Mouse (Mus musculus) adrenal gland, adult 8-10 months (tissue): ENCODE data around the gene 1700003H04Rik. TPM values are rescaled to one million over a fixed set of nuclear protein-coding genes. Genes with fewer than 3 reads are reported as not detected.

Source experiments
- DNase-seq: peaks from one replicate; pipeline ENCODE4 v3.0.0; 2022
- total RNA-seq, 4 experiments: library from RNA; stranded (reverse); gene quantifications; 2 replicates each; pipeline ENCODE4 v1.2.4; 2022

1700003H04Rik gene
- not detected for total RNA-seq

DNA sequence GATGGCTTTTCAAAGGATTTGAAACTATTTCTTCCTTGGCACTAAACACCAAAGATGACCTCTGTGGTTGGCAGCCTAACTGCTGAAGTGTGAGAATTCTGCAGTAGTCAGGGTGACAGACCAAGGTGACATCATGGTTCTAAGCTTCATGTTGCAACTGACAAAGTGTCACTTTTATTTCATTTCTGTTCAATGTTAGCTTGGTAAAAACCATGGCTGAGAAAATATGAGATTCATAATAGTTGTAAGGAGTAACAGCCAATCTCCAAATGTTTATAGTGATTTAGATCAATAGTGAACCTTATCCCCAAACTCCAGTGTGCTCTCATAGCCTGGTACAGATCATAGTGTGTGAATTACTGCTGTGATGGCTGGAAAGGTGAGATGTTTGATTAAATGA lies at the start of gene 1700003H04Rik:
1700003H04Rik (minus strand) TSS at position 101 of the 400 bp plus-strand sequence.
- no peak for DNase-seq

DNA sequence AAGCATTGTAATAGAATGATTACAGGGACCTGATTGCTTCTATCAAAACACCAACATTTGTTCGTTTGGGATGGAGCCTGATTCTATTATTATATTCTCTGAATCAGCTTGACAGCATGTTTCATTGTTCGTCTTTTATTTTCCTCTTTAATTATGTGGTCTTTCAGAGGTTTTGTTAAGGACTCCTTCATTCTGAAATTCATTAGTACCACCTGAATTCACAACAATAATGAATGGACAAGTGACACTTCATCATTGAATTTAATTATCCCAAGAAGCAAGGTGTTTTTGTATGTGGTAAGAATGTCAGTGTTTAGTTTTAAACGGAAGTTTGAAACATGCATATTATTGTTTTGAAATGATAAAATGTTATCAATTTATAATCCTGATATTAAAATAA lies 42.1 kb upstream of the 1700003H04Rik start:
- no peak for DNase-seq

DNA sequence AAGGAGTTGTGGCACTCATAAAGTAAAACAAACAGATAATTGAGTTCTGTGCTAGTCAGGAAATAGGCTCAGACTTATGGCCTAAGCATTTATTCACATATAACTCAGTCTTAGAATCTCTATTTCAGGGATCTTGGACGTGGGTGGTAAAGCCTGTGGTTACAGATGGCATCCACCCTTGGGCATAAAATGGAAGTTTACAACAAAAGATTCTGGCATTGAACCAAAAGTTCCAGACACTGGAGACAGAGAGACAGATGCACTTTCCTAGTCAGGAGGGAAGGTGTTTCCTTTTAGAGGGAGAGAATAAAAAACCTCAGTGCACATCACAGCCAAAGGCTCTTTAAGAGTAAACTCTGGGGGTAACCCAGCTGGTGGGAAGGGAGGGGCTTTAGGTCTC lies 32.4 kb upstream of the 1700003H04Rik start:
- no peak for DNase-seq

DNA sequence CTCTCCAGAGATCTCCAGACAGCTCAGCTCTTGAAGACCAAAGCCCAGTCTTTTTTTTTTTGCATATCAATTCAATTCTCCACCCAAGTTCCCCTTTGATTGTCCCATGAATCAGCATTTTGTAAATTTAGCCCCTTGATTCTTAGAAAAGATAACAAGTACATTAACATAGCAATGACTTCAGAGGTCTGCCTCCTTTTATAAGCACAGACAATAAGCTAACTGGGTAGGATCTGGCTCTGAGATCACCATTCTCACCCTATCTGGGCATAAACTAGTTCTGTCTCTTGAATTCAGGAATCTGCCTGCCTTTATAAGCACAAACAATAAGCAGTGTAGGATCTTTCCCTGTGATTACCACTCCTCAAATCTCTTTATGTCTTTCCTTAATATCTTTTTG lies 29.1 kb upstream of the 1700003H04Rik start:
- DNase-seq: no peak

DNA sequence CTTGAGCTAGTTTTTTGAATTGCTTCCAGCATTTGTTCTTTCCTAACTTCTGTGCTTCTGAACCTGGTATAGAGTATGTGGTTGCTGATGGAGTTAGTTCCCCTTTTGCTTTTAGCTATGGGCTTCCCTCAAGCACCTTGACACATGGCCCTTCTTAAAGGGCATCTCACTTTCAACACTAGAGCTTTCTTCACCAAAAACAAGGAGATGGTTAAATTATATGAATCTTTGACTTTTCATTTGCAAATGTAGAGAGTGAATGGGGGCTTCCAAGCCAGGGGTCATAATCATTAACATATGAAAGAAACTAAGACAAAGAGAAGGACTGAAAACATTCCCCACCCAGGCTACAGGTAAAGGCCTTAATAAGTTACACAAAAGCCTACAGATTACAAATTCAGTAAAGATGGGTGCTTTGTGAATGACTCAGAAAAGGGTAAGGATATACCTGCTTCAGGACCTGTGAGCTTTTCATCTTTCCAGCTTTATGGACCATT lies 25.2 kb upstream of the 1700003H04Rik start:
- DNase-seq: no peak

DNA sequence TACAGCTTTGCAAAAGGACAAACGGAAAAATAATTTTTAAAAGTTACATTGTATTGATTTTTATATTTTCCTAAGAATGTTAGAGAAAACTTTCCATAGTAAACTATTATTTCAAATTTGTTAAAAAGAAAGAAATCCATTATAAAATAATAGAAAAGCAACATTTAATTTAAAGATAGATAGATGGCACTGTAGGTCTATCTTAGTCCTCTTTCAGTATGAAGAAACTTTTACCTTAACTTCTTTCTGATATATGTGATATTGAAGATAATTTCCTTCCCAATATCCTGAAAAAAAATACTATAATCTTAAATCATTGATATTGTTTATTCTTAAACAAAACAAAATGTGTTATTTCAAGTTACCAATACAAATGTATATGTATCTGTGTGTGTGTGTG lies 24.6 kb upstream of the 1700003H04Rik start:
- no peak for DNase-seq

DNA sequence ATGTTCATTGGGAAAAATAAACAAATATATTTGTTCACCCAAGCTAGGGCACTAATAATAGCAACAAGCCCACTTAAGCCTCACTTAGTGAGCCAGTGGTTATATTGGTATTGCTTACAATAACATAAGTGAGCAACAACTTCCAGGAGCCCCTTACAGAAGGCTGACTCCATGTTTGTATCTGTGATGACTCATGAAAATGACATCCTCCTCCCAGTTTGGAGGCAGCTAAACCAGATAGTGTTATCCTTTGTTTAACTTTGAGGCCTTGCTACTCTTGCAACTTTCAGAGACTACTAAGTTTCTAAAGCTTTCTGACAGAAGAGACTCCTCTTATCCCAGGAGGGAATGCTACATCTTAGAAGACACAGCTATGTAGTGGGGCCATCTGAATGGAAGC lies 16.9 kb upstream of the 1700003H04Rik start:
- DNase-seq: no peak

DNA sequence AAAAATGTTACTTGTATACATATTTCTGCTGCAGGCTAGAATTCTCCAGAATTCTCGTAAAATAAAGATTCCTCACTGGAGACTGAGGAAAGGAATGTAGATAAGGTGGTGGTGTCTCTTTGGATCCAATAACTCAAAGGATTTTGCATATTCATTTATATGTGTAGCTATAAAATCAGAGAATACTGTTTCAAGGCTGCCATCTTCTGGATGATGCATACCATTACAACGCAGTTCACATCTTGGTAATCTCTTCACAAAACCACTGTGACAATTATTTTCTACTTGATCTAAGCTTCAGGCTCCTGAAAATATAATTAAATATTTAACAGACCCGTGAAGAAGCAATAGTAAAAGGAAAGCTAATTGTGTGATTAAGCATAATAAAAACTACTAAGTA lies 6.6 kb upstream of the 1700003H04Rik start:
- no peak for DNase-seq

DNA sequence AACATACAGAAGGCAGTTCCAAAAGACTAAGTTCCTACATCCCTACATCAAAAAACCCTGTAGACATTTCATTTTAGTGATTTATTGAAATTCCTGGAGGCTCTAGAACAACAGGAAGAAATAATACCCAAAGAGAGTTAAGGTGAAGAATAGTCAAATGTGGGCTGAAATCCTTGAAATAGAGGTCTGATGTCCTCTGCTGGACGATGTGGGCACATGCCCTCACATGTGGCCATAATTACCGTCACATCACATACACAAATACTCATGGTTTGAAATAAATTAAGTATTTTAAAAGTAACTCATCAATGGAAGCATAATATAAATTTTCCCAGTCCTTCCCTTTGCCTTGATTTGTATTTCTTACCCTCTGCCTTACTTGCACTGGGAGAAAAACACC lies 4.9 kb upstream of the 1700003H04Rik start:
- no peak for DNase-seq

DNA sequence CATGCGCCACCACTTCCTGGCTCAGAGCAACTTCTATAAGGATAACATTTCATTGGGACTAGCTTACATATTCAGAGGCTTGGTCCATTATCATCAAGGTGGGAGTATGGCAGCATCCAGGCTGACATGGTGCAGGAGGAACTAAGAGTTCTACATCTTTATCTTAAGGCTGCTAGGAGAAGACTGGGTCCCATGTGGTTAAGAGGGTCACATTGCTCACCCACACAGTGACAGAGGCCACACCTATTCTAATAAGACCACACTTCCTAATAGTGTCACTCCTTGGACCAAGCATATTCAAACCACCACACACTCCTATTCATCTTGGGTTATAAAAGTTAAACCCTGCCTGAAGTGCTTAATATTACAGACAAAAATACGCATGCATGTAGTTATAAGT lies 23.6 kb downstream of the 1700003H04Rik start:
- DNase-seq: no peak

DNA sequence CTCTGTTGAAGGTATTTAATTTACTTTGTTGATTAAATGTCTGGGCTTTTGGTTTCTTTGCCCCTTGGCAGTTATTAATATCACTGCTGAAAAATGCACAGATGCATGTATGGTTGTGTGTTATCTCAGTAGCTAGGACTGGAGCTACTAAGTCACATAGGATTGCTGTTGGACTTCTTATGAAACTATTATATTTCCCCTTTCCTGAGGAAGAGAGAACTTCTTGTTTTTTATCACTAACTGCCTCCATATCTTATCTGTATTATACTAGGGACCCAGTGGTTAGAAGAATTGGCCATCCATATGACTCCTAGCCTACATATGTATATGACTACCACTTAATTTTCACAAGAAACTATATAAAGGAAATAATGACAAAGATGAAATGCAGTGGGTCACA lies 24.9 kb downstream of the 1700003H04Rik start:
- no peak for DNase-seq

DNA sequence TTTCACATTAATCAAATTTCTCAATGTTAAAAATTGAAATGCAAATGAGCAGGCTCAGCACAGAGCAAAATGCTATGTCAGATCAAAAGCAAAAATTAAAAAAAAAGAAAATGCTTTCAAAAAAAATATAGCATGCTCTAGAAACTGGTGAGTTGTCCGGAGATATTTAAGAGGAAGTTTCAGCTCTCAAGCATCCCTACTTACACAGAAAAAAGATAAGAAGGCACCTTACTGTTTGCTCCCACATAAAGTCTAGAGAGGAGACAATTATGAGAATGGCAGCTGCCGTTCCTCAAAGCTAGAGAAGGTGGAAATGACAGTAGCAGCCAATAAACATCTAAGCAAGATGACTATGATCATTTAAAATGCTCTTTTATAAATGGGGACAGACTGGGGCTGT lies 25.8 kb downstream of the 1700003H04Rik start:
- no peak for DNase-seq

DNA sequence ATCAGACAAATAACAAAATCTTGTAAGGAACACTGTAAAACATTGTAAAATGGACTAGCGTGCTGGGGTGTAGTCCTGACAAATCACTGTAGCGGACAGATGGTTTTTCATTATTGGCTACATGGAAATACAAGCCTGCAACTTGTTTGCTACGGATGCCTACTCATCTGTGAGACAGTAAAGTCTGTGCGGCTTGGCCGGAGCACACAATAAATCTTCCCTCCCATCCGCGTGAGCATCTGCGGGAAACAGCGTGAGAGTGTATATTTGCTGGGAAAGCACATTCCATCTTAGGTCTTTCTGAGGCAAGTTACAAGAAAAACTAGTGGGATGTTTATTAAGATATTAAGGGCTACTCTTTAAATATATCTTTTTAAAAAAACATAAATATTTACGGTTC lies 32.0 kb downstream of the 1700003H04Rik start:
- DNase-seq: no peak

DNA sequence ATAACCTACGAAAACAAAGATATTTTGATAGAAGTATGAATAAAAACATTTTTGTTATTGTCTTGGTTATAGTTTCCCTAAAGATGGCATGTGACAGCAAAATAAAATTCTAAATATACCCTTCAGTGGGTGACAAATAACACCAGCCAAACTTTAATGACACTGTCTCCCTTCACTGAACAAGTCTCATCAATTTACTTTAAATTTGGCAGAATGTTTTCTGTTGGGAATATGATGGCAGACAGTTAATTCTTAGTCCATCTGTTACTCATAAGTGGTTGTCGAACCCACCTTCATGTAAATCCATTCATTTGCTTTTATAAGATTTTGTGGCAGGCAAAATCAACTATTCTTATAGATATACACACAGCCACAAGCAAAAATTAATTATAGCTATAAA lies 42.6 kb downstream of the 1700003H04Rik start:
- no peak for DNase-seq

DNA sequence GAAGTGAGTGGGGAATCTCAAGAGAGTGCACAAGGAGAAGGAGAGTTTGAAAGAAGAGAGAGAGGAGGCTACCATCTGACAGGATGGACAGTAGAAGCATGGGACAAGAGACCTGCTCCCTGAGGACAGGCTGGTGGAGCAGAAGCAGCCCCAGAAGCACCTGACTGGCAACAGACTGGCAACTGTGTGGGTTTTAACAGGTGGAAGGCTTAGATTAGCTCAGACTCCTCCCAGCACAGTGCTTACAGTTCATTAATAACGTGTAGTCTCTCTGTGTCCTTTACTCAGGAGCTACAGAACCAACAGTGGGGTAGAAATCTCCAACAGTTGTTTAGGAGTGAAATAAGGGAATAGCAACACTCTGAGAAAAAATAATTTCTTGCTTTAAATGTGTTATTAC lies 44.3 kb downstream of the 1700003H04Rik start:
- no peak for DNase-seq

DNA sequence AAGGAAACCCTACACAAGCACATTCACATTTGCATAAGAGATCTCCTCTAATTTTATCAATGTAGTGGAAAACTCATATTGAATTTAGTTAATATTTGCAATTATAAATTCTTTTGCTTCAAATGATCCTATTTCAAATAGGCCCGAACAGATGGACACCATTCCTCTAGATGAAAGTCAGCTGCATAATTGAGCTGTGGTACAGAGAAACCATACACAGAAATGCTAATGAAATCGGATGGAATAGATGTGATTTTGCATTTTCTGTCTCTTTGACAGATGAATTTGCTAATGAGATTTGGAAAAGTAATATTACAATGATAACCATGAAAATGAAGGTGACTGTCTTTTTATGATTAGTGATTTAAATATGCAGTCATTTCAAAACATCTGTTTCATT lies 62.1 kb downstream of the 1700003H04Rik start:
- no peak for DNase-seq

Other genes starting within 250 kb of the 1700003H04Rik start
- gene 1700006A11Rik, start 155.1 kb downstream of the 1700003H04Rik start, total RNA-seq: not detected